In the genomic region with DNA sequence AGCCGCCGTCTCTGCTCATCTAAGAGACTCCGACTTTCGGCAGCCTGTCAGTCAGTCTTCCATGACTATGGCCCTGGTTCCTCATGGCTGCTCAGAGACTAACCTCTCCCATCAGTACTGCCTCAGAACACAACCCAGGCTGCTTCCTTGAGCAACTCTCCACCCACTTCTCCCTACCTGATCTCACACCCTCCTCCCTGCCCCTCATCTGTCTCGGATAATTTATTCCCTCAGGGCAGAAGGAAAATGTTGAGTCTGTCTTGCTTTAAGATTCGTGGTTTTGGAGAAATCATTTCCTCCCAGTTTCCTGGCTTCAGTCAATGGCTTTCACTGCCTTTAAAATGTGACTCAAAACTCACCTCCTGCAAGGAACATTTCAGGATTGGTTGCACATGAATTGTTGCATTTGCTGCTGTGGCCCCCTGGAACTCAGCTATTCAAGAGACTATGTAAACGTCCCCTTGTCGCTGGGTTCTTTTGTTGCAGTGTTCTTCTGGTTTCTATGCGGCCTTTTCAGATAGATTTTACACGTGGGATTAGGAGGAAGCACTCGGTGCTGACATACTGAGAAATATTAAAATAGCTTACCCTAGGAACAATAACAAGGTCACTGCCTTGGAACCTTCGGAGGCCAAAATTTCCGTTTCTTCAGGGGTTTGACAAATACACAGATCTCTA, we compare ENCODE assay signal across 12 mouse cellular contexts.
A peak's percentile ranks its signal among the peaks of the same experiment; 100 is the strongest.
DNase-seq lines count a peak whose midpoint lies in the region; ATAC-seq and TF ChIP-seq lines count a peak whose summit lies in the region.
"Had no signal": no experiment of that assay in that cellular context is flagged by ENCODE, and none has a peak within 500 bp of the region (broad histone marks: within the 10 kb centered on the region; RNA-seq: fewer than 3 reads in every experiment).

No protein-coding gene starts in this region.

- H3K4me2 ChIP-seq in forebrain, embryonic 11.5 days (ENCODE audit: low read depth, low read length, severe bottlenecking) = no peak overlapping the region
- no peak overlapping the region for H3K4me2 ChIP-seq in forebrain, embryonic 15.5 days (replicated peaks)
- H3K4me2 ChIP-seq in kidney, postnatal 0 days (ENCODE audit: low read length) = no peak overlapping the region
- H3K4me2 ChIP-seq in embryonic facial prominence, embryonic 13.5 days = no peak overlapping the region
- no peak overlapping the region for H3K4me2 ChIP-seq in midbrain, embryonic 14.5 days (ENCODE audit: low read length)
- H3K4me2 ChIP-seq: heart, embryonic 11.5 days; liver, embryonic 13.5 days had no signal

- no peak overlapping the region for H3K4me3 ChIP-seq in forebrain, embryonic 11.5 days (ENCODE audit: low read depth, low read length)
- no peak overlapping the region for H3K4me3 ChIP-seq in forebrain, embryonic 15.5 days
- H3K4me3 ChIP-seq in kidney, postnatal 0 days (replicated peaks; ENCODE audit: low read depth, low read length) = no peak overlapping the region
- no peak overlapping the region for H3K4me3 ChIP-seq in embryonic facial prominence, embryonic 13.5 days
- no peak overlapping the region for H3K4me3 ChIP-seq in midbrain, embryonic 14.5 days (replicated peaks; ENCODE audit: low read depth, low read length)
- H3K4me3 ChIP-seq: liver, embryonic 13.5 days had no signal

- H3K4me1 ChIP-seq in forebrain, embryonic 11.5 days (replicated peaks; ENCODE audit: control insufficient read depth, insufficient read depth, low read length) = 0 out of 2 replicates have a peak, but pooled peaks cover 2% of the 10 kb centered on the region
- no peaks in the 10 kb centered on the region for H3K4me1 ChIP-seq in forebrain, embryonic 15.5 days
- peaks cover 12% of the 10 kb centered on the region for H3K4me1 ChIP-seq in kidney, postnatal 0 days (replicated peaks; ENCODE audit: insufficient read depth, low read length)
- peaks cover 21% of the 10 kb centered on the region for H3K4me1 ChIP-seq in embryonic facial prominence, embryonic 13.5 days
- H3K4me1 ChIP-seq in midbrain, embryonic 14.5 days (ENCODE audit: control insufficient read depth, insufficient read depth, low read length) = peaks cover 8% of the 10 kb centered on the region
- H3K4me1 ChIP-seq: liver, embryonic 13.5 days had no signal

- intact Hi-C loops in left cerebral cortex, postnatal 4 days (cut with DNase I) = no loop called here

- H3K27ac ChIP-seq in forebrain, embryonic 11.5 days (ENCODE audit: low read depth, low read length) = no peak overlapping the region
- H3K27ac ChIP-seq in forebrain, embryonic 15.5 days (replicated peaks) = no peak overlapping the region
- no peak overlapping the region for H3K27ac ChIP-seq in kidney, postnatal 0 days
- peak overlapping the region; percentile 2; the same call in 1 of the 2 replicates for H3K27ac ChIP-seq in embryonic facial prominence, embryonic 13.5 days
- H3K27ac ChIP-seq in midbrain, embryonic 14.5 days (replicated peaks; ENCODE audit: low read depth, low read length) = no peak overlapping the region
- H3K27ac ChIP-seq: liver, embryonic 13.5 days had no signal

- no peaks in the 10 kb centered on the region for H3K9me3 ChIP-seq in forebrain, embryonic 11.5 days (ENCODE audit: control insufficient read depth, low read length)
- no peaks in the 10 kb centered on the region for H3K9me3 ChIP-seq in forebrain, embryonic 15.5 days
- H3K9me3 ChIP-seq in kidney, postnatal 0 days (replicated peaks; ENCODE audit: low read length) = no peaks in the 10 kb centered on the region
- H3K9me3 ChIP-seq in embryonic facial prominence, embryonic 13.5 days = no peaks in the 10 kb centered on the region
- no peaks in the 10 kb centered on the region for H3K9me3 ChIP-seq in midbrain, embryonic 14.5 days (ENCODE audit: control insufficient read depth, low read length)
- H3K9me3 ChIP-seq: liver, embryonic 13.5 days had no signal

- no peak for DNase-seq in forebrain, embryonic 11.5 days (ENCODE audit: low spot score)
- DNase-seq in kidney, postnatal 0 days (ENCODE audit: low spot score) = peak; percentile 53
- DNase-seq in kidney, adult 8-10 months = no peak
- DNase-seq in midbrain, embryonic 14.5 days = peak; percentile 34
- DNase-seq in left cerebral cortex, postnatal 4 days = no peak
- no peak for DNase-seq in retina, postnatal 1 day
- DNase-seq: B cell, adult 2 months; kidney, adult 11 months; liver, embryonic 13.5 days had no signal

- no peaks in the 10 kb centered on the region for H3K36me3 ChIP-seq in forebrain, embryonic 11.5 days (ENCODE audit: control insufficient read depth, insufficient read depth, low read length)
- H3K36me3 ChIP-seq in forebrain, embryonic 15.5 days = no peaks in the 10 kb centered on the region
- H3K36me3 ChIP-seq in kidney, postnatal 0 days (ENCODE audit: insufficient read depth, low read length) = no peaks in the 10 kb centered on the region
- no peaks in the 10 kb centered on the region for H3K36me3 ChIP-seq in embryonic facial prominence, embryonic 13.5 days
- no peaks in the 10 kb centered on the region for H3K36me3 ChIP-seq in midbrain, embryonic 14.5 days (ENCODE audit: control insufficient read depth, insufficient read depth, low read length)
- H3K36me3 ChIP-seq: liver, embryonic 13.5 days had no signal

- WGBS in forebrain, embryonic 11.5 days = 28% methylated on average over 13 of the region's 13 CpGs
- 26% methylated on average over 13 of the region's 13 CpGs for WGBS in forebrain, embryonic 15.5 days
- 22% methylated on average over 13 of the region's 13 CpGs for WGBS in kidney, postnatal 0 days
- 37% methylated on average over 13 of the region's 13 CpGs for WGBS in embryonic facial prominence, embryonic 13.5 days
- 6% methylated on average over 13 of the region's 13 CpGs for WGBS in midbrain, embryonic 14.5 days

- no peak overlapping the region for H3K9ac ChIP-seq in forebrain, embryonic 11.5 days (ENCODE audit: low read length)
- H3K9ac ChIP-seq in forebrain, embryonic 15.5 days (replicated peaks) = no peak overlapping the region
- H3K9ac ChIP-seq in kidney, postnatal 0 days (ENCODE audit: low read depth, low read length) = no peak overlapping the region
- no peak overlapping the region for H3K9ac ChIP-seq in embryonic facial prominence, embryonic 13.5 days
- H3K9ac ChIP-seq in midbrain, embryonic 14.5 days (replicated peaks; ENCODE audit: low read length) = no peak overlapping the region
- H3K9ac ChIP-seq: liver, embryonic 13.5 days had no signal

- H3K27me3 ChIP-seq in forebrain, embryonic 11.5 days (ENCODE audit: control insufficient read depth, insufficient read depth, low read length) = no peaks in the 10 kb centered on the region
- H3K27me3 ChIP-seq in forebrain, embryonic 15.5 days = 0 out of 2 replicates have a peak, but pooled peaks cover 4% of the 10 kb centered on the region
- no peaks in the 10 kb centered on the region for H3K27me3 ChIP-seq in kidney, postnatal 0 days (ENCODE audit: insufficient read depth, low read length)
- peaks cover 6% of the 10 kb centered on the region for H3K27me3 ChIP-seq in embryonic facial prominence, embryonic 13.5 days
- H3K27me3 ChIP-seq in midbrain, embryonic 14.5 days (ENCODE audit: control insufficient read depth, insufficient read depth, low read length) = peaks cover 72% of the 10 kb centered on the region
- H3K27me3 ChIP-seq: liver, embryonic 13.5 days had no signal

- ATAC-seq in forebrain, embryonic 11.5 days (replicated peaks; ENCODE audit: low FRiP score) = peak; percentile 51; the same call in 1 of the 2 replicates
- ATAC-seq in forebrain, embryonic 15.5 days (replicated peaks) = no peak
- peak; percentile 78 for ATAC-seq in kidney, postnatal 0 days (replicated peaks; ENCODE audit: low FRiP score, low read depth)
- ATAC-seq in embryonic facial prominence, embryonic 13.5 days (ENCODE audit: insufficient number of reproducible peaks, insufficient read depth, low FRiP score, low TSS enrichment, low read depth) = no peak
- no peak; the same call in 1 of the 2 replicates for ATAC-seq in midbrain, embryonic 14.5 days (ENCODE audit: low FRiP score, low TSS enrichment)

- TF ChIP-seq CTCF in kidney, postnatal 0 days (IDR thresholded peaks at IDR 0.05; ENCODE audit: low read depth) = no peak

Comparison
In these comparisons a context has a peak if more than half of its experiments do, and no peak if none do; other contexts are left out.
1. ATAC-seq: peak in forebrain, embryonic 11.5 days (single experiment) and kidney, postnatal 0 days (single experiment); none in forebrain, embryonic 15.5 days (single experiment), embryonic facial prominence, embryonic 13.5 days (single experiment) and midbrain, embryonic 14.5 days (single experiment).
2. DNase-seq: peak in kidney, postnatal 0 days (single experiment) and midbrain, embryonic 14.5 days (single experiment); none in forebrain, embryonic 11.5 days (single experiment), kidney, adult 8-10 months (0 of 2), left cerebral cortex, postnatal 4 days (single experiment) and retina, postnatal 1 day (single experiment).